Mouse (Mus musculus): Measurements from ENCODE around the gene 4931406C07Rik. TPM values are rescaled to one million over a fixed set of nuclear protein-coding genes. Genes with fewer than 3 reads are reported as not detected.

4931406C07Rik gene
- 3.4 TPM for total RNA-seq (2023)

GRCm38 (mm10) chr9:15306398-15307119 is at the start of gene 4931406C07Rik:
TSS of gene 4931406C07Rik (minus strand) at chr9:15306448.

DNA sequence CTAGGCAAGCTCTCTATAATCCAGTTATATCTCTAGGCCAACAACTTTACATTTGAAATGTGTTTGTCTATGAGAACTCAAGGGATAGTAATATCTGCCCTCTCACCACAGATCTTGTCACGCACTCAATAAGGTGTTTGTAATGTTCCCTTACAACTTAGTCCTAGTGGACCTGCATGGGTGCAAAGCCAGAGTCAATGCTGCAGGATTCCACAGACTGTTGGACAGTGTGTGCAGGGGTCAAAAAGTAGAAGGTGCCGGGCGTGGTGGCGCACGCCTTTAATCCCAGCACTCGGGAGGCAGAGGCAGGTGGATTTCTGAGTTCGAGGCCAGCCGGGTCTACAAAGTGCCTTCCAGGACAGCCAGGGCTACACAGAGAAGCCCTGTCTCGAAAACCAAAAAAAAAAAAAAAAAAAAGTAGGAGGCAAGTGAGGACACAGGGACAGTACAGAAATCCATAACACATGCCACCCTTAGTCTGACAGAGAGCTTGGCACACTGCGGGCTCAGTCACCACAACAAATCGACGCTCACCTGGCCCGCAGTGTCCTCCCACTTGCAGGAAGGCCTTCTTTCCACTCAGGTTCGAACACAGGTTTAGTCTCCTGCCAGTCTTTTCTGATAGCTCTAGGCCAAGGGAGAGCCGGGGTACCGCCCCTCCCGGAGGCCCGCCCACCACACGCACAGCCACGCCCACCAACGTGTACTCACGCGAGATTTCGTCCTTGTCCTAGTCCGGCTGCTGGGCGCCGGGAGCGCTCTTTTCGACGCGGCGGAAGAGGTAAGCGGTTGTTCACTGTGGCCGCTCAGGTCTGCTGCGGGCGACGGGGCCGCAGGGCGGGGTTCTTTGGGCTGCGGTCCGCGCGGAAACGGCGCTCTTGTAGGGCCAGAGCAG is 498 bp downstream of the 4931406C07Rik start, which contains the start of gene Taf1d:
Taf1d (plus strand) TSS at position 712 of the 895 bp plus-strand sequence.

DNA sequence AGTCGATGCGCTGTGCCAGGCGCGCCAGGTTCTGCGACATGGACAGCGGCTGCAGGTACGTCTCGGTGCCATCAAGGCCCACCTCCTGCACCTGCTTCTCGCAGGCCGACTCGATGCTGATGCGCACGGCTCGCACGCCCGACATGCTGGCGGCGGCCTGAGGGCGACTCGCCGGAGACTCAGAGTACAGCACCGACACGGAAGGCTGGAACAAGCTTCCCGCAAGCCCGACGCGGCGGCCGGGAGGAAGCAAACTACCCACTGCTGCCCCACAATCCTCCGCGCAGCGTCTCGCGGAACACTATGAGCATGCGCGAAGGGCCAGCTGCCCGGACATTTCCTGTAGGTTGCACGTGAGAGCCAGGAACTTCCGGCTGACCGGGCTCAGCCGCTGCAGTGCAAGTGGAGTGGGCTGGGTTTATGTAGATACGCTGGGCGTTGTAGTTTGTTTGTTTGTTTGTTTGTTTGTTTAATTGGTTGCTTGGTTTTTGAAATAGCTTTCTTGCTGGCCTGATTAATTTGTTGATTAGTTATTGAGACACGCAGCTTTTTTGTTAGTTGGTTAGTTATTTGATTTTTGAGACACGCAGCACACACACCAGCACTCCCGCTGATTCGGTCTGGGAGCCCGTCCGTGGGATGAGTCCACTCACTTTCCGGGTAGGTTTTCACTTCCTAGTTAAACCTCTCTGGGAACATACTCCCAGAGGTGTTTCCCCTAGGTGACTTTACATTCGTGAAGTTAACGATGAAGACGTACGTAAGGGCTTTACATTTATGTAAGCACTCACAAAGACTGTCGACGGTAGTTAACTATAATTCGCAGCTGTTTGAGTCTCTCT is 26.4 kb downstream of the 4931406C07Rik start, which contains the start of gene Med17:
Med17 (minus strand) TSS at position 283 of the 842 bp plus-strand sequence.

DNA sequence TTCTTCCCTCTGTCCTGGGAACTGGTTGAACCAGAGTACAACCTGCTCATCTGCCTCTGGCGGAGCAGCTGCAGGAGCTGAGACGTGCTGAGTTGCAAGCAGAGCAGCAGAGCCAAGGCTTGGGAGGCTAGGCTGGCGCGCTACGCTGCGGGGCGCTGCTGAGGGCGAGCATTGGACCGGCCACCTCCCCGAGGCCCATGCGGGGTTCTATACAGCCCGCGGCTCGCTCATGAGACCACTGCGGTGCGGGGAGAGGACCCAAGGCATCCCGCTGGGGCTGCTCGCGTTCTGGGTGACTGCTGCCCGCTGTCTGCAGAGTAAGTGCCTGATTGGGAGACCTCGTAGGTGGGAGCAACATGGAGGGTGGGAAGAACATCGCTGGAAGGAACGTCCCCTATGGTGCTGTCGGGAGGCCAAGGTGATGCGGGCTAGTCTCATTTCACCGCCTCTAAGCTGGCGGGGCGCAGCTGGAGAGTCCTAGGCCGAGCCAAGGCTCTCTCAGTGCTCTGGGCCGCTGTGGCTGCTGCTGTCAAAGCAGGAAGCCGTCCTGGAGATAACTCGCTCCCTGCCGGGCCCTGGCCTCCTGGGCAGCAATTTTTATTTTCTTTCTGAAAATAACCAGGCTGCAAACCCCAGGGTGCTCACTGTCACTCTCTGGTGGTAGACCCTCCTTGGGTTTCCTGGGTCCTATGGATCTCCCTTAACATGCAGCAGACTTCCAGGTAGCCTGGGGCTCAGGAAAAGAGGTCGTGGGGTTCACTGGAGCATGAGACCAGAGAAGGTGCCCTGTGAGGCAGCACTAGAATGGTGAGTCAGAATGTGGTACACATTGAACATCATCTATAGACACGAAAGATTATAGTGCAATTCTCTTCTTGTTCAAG is 67.0 kb downstream of the 4931406C07Rik start, which contains the start of gene Vstm5:
Vstm5 (plus strand) TSS at position 4 of the 884 bp plus-strand sequence.

Other genes starting within 250 kb of the 4931406C07Rik start
- not detected for gene Hephl1, start 194.3 kb downstream of the 4931406C07Rik start, total RNA-seq (2023)
- gene Vstm5, start 67.4 kb downstream of the 4931406C07Rik start, total RNA-seq (2023) = not detected
- 48.2 TPM for gene Med17, start 26.5 kb downstream of the 4931406C07Rik start, total RNA-seq (2023)
- gene Taf1d, start 234 bp downstream of the 4931406C07Rik start, total RNA-seq (2023) = 292 TPM
- 40.4 TPM for gene Cep295, start 51.3 kb upstream of the 4931406C07Rik start, total RNA-seq (2023)
- 13.6 TPM for gene Smco4, start 187.0 kb upstream of the 4931406C07Rik start, total RNA-seq (2023)

All from CD4-positive naive resting alpha-beta T cell, adult 57 days (primary cell).